16 mouse cellular contexts compared by ENCODE assay signal in genomic region chr15:31155141-31155540, GRCm38 (mm10).
A peak's percentile ranks its signal among the peaks of the same experiment; 100 is the strongest.
DNase-seq lines count a peak whose midpoint lies in the region; ATAC-seq lines count a peak whose summit lies in the region.
"Had no signal": no experiment of that assay in that cellular context is flagged by ENCODE, and none has a peak within 500 bp of the region (broad histone marks: within the 10 kb centered on the region; RNA-seq: fewer than 3 reads in every experiment).

No protein-coding gene starts in this region.

- no peak overlapping the region for H3K4me3 ChIP-seq in kidney, embryonic 15.5 days (replicated peaks)
- H3K4me3 ChIP-seq: embryonic facial prominence, embryonic 15.5 days; intestine, embryonic 15.5 days; midbrain, embryonic 10.5 days had no signal

- 27% methylated on average over 9 of the region's 9 CpGs for WGBS in kidney, embryonic 15.5 days

- no peaks in the 10 kb centered on the region for H3K36me3 ChIP-seq in kidney, embryonic 15.5 days
- H3K36me3 ChIP-seq: embryonic facial prominence, embryonic 15.5 days; intestine, embryonic 15.5 days; midbrain, embryonic 10.5 days had no signal

- DNase-seq in kidney, postnatal 25 days, result no peak
- DNase-seq in urinary bladder, postnatal 36 days (ENCODE audit: low spot score in 2 of 2), result peak; percentile 18 to 34
- no peak for DNase-seq in urinary bladder, postnatal 4 days (ENCODE audit: low spot score in 2 of 2)
- peak; percentile 39 for DNase-seq in hindlimb bud, embryonic 11.5 days (ENCODE audit: extremely low spot score, low read depth, low spot score)
- no peak for DNase-seq in left cerebral cortex, adult 9 months (ENCODE audit: low spot score in 2 of 2)
- DNase-seq in natural killer cell, adult 2 months (ENCODE audit: low spot score in 2 of 2), result no peak
- DNase-seq: adrenal gland, adult 2 months; heart, postnatal 10 days; layer of hippocampus, postnatal 36 days; retina, postnatal 1 day had no signal

- 0 out of 2 replicates have a peak overlapping the region, but pooled peaks have one; percentile 23 for H3K4me2 ChIP-seq in kidney, embryonic 15.5 days
- H3K4me2 ChIP-seq: embryonic facial prominence, embryonic 15.5 days; intestine, embryonic 15.5 days had no signal

- peak overlapping the region; percentile 48; the same call in 1 of the 2 replicates for H3K27ac ChIP-seq in kidney, embryonic 15.5 days
- H3K27ac ChIP-seq: embryonic facial prominence, embryonic 15.5 days; intestine, embryonic 15.5 days; liver, embryonic 14.5 days; midbrain, embryonic 10.5 days had no signal

- no peaks in the 10 kb centered on the region for H3K9me3 ChIP-seq in kidney, embryonic 15.5 days (replicated peaks)
- H3K9me3 ChIP-seq: embryonic facial prominence, embryonic 15.5 days; intestine, embryonic 15.5 days; midbrain, embryonic 10.5 days had no signal

- H3K9ac ChIP-seq in kidney, embryonic 15.5 days, result no peak overlapping the region
- H3K9ac ChIP-seq: embryonic facial prominence, embryonic 15.5 days; intestine, embryonic 15.5 days; liver, embryonic 14.5 days had no signal

- peaks cover 11% of the 10 kb centered on the region; the same call in 1 of the 2 replicates for H3K4me1 ChIP-seq in kidney, embryonic 15.5 days
- H3K4me1 ChIP-seq: intestine, embryonic 15.5 days had no signal

- H3K27me3 ChIP-seq in kidney, embryonic 15.5 days, result no peaks in the 10 kb centered on the region
- H3K27me3 ChIP-seq: embryonic facial prominence, embryonic 15.5 days; intestine, embryonic 15.5 days had no signal

- peak; percentile 74 for ATAC-seq in kidney, embryonic 15.5 days (replicated peaks; ENCODE audit: low FRiP score)
- ATAC-seq: intestine, embryonic 15.5 days; Patski had no signal

Comparison
In these comparisons a context has a peak if more than half of its experiments do, and no peak if none do; other contexts are left out.
1. DNase-seq: peak in urinary bladder, postnatal 36 days (2 of 2) and hindlimb bud, embryonic 11.5 days (single experiment); none in kidney, postnatal 25 days (0 of 2), urinary bladder, postnatal 4 days (0 of 2), left cerebral cortex, adult 9 months (0 of 2) and natural killer cell, adult 2 months (0 of 2).